Mouse (Mus musculus): ENCODE measurements around the gene Ttll3. TPM values are rescaled to one million over a fixed set of nuclear protein-coding genes. Genes with fewer than 3 reads are reported as not detected.
A peak's percentile ranks its signal among the peaks of the same experiment; 100 is the strongest.

The Ttll3 gene
- total RNA-seq, 2 experiments from 2014 or later = 3.4 to 4.6 TPM

- peak; percentile 83 to 93 for DNase-seq (ENCODE audit: low spot score in 2 of 2)
Measured at GRCm38 (mm10) chr6:113377496-113378385, 11.3 kb upstream of the Ttll3 start, which contains the start of the genes Tada3 and Arpc4. TSS of gene Tada3 (minus strand) at chr6:113377883. TSS of gene Arpc4 (plus strand) at chr6:113378115.

DNA sequence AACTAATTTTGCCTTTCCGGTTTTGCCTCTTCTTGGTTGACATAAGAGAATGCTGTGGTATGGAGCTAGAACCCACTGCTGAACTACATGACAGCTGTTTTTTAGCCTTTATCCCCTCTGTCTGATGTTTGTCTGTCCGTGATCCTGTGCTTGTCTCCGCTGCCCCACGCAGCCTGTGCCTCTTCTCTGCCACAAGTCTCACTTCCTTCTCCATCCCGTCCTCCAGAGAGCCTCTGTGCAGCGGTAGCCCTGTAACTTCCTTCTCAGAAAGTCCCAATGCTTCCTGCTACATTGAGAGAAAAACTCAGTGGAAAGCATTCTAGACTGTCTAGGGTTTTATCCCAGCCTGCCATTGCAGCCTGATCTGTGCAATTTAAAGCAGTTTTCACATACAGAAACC is 9.8 kb upstream of the Ttll3 start:
- DNase-seq (ENCODE audit: low spot score in 2 of 2) = no peak

GRCm38 (mm10) chr6:113380480-113380879 is 8.6 kb upstream of the Ttll3 start:
- DNase-seq (ENCODE audit: low spot score in 2 of 2) = no peak

DNA sequence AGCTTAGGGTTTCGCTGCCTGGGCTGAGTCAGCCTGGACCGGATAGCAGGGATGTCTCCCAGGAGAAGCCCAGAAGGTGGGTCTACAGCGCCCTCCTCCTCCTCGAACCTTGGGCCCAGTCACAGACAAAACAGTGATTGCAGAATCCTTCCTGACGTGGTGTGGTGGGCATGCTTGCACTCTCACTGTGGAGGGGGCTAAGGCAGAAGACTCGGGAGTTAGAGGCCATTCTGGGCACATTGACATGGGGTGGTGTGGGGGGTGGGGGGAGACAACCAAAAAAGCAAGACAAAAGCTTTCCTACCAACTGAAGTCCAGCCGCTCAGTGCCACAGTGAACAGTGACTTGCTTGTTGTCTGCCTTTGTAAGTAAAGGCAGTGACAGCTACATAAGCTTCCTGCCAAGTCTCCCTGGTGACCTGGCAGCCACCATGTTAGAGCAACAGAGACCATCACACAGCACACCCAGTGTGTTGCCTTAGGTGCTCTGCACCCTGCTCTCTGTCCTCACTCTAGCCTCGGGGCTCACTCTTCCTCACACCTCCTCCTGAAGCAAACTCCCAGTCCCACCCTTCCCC is 4.6 kb upstream of the Ttll3 start:
- DNase-seq (ENCODE audit: low spot score in 2 of 2) = no peak

- no peak for DNase-seq (ENCODE audit: low spot score in 2 of 2)
Measured at GRCm38 (mm10) chr6:113385160-113385714, 3.8 kb upstream of the Ttll3 start.

DNA sequence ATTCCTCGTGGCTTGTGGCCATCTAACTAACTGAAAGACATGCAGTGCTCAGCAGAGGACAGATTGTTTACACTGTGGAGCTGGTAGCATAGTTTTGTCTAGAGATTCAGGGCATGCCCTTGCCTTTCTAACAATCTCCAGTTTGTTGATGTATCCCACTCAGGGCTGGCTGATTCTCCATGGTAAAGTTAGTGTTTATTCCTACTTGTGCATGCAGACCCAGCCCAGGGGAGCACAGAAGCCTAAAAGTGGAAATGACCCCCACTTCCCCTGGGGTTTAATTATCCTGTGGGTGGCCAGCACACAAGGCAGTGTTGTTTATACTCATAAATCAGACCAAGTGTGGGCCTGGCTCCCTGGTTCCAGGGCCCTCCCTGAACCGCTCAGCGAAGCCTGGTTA is 3.0 kb upstream of the Ttll3 start:
- no peak for DNase-seq (ENCODE audit: low spot score in 2 of 2)

DNA sequence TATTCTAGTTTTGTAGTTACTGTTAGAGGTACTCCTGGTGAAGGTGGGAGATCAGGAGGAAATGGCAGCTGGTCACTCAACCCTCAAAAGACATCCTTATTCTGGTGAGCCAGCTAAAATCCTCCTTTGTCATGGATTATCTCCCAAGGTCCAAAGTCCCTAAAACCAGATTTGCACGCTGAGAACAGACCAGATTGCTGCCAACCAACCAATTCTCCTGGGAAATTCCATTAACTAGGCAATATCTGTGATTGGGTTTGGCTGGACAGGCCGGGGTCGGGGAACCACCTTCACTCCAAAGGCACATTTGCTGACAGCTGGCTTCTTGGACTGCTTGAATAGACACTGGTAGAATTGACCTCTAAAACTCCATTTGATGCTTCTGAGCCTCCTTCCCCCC is 1.7 kb downstream of the Ttll3 start:
- no peak for DNase-seq (ENCODE audit: low spot score in 2 of 2)

DNA sequence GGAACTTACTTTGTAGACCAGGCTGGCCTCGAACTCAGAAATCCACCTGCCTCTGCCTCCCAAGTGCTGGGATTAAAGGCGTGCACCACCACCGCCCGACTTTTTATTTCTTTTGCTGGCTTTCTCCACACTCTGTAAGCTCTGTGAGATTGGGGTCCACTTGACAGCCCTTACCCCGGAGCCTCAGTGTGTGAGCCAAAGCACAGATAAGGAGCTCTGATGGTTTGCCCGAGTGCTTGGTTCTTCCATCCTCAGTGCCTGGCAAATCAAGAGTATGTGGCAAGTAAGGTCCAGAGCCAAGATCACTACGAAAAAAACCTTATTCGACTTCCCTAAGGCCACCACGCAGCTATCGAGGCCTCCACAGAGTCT is 2.9 kb downstream of the Ttll3 start:
- no peak for DNase-seq (ENCODE audit: low spot score in 2 of 2)

DNA sequence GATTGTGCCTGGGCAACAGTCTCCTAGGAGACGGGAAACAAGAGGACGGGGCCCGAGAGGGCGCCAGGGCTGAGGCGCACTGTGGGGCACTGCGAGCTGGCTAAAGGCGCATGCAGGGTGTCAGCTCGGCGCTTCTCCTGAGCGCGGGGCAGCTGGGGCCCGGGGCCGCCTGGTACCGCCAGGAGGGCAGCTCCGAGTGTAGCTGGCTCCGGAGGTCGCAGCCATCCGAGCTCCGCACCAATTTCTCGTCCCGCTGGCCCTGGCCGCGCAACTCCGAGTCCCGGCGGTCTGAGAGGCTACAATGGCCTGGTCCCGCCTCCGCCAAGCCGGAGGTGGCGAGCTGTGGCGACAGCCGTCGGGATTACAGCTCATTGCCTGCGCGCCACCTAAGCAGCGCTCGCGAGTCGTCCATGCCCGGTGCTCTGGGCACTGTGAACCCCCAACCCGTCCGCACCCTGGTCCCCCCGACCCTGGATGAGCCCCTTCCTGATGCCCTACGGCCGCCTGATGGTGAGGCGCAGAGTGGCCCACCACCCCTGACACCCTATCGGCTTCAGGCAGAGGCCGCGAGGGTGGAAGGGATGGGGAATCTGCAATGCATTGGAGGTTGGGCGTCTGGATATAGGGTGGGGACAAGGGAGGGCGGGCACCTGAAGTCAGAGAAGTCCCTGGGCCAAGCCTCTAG is 3.5 kb downstream of the Ttll3 start:
- peak; percentile 45 to 53 for DNase-seq (ENCODE audit: low spot score in 2 of 2)

DNA sequence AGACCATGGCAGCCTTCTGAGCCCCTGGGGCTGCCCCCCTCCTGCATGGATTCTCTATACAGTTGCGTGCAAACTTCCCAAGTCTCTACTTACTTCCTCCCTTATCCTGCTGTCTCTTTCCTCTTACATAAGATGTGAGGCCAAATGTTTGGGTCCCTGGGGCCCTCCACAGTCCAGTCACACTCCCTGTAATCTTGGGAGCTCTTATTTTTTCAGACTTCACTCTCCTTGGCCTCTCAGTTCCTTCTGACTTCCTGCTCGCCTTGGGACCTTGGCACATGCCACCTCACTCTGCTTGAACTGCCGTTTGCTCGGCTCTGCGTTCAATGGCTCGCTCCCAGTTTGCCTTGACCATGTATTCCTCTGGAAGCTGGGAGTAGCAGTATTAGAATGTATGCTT is 4.9 kb downstream of the Ttll3 start:
- DNase-seq (ENCODE audit: low spot score in 2 of 2) = no peak

GRCm38 (mm10) chr6:113394811-113395210 is 5.8 kb downstream of the Ttll3 start:
- DNase-seq (ENCODE audit: low spot score in 2 of 2) = no peak

- no peak for DNase-seq (ENCODE audit: low spot score in 2 of 2)
Measured at GRCm38 (mm10) chr6:113395501-113395900, 6.4 kb downstream of the Ttll3 start.

DNA sequence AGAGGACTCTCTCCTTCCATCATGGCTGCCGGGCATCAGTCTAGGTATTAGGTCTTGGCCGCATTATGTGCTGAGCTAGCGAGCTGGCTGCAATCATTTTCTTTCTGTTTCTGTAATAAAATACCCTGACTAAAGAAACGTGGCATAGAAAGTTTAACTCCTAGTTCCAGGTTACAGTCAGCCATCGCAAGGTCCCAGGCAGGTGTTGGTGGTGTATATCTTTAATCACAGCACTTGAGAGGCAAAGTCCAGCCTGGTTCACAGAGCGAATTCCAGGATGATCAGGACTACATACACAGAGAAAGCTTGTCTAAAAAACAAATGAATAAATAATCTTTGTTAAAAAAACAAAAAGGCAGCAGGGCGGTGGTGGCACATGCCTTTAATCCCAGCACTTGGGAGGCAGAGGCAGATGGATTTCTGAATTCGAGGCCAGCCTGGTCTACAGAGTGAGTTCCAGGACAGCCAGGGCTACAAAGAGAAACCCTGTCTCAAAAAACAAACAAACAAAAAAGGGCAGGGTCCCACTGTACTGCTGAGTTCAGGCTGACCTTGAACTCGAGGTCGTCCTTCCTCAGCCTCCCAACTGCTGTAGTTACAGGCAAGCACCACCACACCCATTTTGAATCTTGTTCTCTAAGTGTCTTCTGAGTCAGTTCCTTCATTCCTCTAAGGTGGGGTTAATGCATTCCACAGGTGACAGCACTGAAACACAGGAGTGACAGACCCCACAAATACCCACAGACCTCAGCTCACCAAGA is 7.4 kb downstream of the Ttll3 start:
- no peak for DNase-seq (ENCODE audit: low spot score in 2 of 2)

- no peak for DNase-seq (ENCODE audit: low spot score in 2 of 2)
Measured at GRCm38 (mm10) chr6:113402094-113402493, 13.0 kb downstream of the Ttll3 start.

DNA sequence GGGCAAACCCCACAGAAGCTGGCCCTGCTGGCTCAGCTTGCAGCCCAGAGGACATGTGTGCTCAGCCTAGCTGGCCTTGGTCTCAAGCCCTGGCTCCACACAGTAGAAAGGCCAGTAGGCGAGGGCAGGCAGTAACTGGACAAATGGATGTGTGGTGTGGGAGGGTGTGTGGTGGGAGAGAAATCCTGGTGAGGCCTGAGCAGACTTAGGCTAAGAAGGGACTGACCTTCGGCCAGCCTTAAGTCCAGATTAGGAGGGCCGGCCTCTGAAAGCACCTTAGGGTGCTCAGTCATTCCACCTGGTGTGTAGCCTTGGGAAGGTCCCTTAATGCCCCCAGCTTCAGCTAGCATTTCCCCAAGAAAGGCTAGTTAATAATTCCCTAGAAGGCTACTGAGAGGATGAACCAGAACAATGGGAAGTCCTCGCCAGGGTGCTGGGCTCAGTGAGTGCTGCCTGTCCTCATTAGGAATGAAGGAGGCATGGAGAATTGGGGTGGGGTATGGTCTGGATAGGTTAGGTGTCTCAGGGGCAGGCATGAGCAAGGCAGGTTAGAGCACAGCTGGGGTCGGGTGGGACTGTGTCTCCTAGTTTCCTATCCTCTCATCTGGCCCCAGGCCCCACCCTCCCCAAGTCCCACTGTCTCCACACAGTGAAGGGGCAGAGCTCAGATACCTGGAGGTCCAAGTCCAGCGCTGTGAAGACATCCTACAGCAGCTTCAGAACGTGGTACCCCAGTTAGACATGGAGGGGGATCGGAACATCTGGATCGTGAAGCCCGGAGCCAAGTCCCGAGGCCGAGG is 15.8 kb downstream of the Ttll3 start:
- no peak for DNase-seq (ENCODE audit: low spot score in 2 of 2)

DNA sequence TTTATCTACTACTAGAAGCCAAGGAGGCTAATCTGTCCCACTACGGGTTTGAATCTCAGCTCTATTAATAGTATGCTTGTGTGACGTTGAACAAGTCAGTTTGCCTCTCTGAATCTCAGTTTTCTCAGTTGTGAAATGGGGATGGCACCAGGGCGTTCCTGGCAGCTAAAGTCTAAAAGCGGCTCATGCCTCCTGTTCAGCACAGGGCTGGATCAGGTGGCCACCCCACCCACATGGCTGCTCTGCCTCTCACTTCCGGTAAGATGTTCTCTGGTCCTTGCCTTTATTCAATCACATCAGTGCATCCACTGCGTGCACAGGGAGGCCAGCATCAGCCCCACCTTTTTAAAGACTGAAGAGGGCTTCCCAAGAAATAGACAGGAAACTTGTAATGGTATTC is 16.4 kb downstream of the Ttll3 start:
- no peak for DNase-seq (ENCODE audit: low spot score in 2 of 2)

- DNase-seq (ENCODE audit: low spot score in 2 of 2) = no peak
Measured at GRCm38 (mm10) chr6:113406683-113407082, 17.6 kb downstream of the Ttll3 start.

- DNase-seq (ENCODE audit: low spot score in 2 of 2) = no peak
Measured at GRCm38 (mm10) chr6:113410001-113410400, 20.9 kb downstream of the Ttll3 start.

- no peak for DNase-seq (ENCODE audit: low spot score in 2 of 2)
Measured at GRCm38 (mm10) chr6:113416416-113416815, 27.4 kb downstream of the Ttll3 start.

Measured in gastrocnemius, postnatal 4 days (tissue).